Mouse (Mus musculus): ENCODE results near the gene Stox1. TPM values are rescaled to one million over a fixed set of nuclear protein-coding genes. Genes with fewer than 3 reads are reported as not detected.

Stox1 gene
- 0.25 TPM in 1 of 4 replicates, not detected in the others for total RNA-seq (2023)

DNA sequence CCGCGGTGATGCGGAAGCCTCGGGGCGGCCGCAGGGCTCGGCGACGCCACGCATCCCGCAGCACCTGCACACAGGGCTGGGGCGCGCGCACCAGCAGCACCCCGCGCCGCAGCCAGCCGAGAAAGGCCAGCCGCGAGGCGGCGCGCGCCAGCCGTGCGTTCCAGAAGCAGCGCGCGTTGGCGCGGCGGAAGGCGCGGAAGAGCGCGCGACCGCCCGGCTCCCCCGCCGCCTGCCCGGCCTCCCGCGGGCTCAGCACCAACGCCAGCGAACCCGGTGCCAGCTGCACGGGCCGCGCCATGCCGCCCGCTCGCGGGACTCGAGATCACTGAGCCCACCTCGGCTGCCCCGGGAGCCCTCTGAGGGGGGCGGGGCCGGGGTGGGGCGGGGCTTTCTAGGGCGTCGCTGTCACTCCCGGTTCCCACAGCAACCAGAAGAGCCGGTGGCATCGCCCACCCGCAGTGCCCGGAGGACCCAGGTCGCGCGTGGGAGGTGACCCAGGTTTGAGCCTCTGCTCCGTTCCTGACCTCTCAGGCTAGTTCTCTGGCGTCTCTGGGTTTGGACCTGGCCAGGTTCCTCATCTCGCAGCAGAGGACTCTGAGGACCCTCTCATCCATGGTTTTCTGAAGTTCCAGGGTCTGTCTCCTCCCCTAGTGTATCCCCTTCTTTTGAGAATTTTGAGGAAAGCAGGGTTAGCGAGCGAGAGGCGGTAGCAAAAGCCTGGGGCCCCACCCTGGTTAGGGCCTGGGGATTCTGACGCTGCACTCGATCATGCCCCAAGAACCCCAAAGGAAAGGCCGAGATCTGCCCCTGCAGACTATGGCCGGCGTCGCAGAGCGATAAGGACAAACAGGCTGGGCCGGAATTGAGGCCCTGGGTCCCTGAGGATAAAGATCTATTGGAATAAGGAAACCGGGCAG is at the start of gene Stox1:
Stox1 (minus strand) TSS at position 358 of the 917 bp plus-strand sequence.

GRCm38 (mm10) chr10:62650881-62651810 is 74.8 kb downstream of the Stox1 start, which contains the start of gene Ddx50:
Gene Ddx50, minus strand, starts transcription at chr10:62651218.

Other genes with a start within 250 kb of the Stox1 start
- 34.2 to 36.3 TPM (median 35.3 TPM) in 4 replicates for gene Vps26a, start 239.3 kb downstream of the Stox1 start, total RNA-seq (2023)
- gene Srgn, start 198.7 kb downstream of the Stox1 start, total RNA-seq (2023) = 691 to 743 TPM (median 721 TPM) in 4 replicates
- gene Kif1bp, start 147.7 kb downstream of the Stox1 start, total RNA-seq (2023) = 23.1 to 31.8 TPM (median 26.9 TPM) in 4 replicates
- 153 to 161 TPM (median 158 TPM) in 4 replicates for gene Ddx21, start 123.8 kb downstream of the Stox1 start, total RNA-seq (2023)
- gene Ddx50, start 74.9 kb downstream of the Stox1 start, total RNA-seq (2023) = 150 to 167 TPM (median 153 TPM) in 4 replicates
- 134 to 161 TPM (median 151 TPM) in 4 replicates for gene Ccar1, start 66.2 kb upstream of the Stox1 start, total RNA-seq (2023)
- gene Tet1, start 182.9 kb upstream of the Stox1 start, total RNA-seq (2023) = 6.4 to 11.6 TPM (median 9.2 TPM) in 4 replicates
- 13.3 to 19.7 TPM (median 19.5 TPM) in 4 replicates for gene Slc25a16, start 194.5 kb upstream of the Stox1 start, total RNA-seq (2023)
- 1.4 to 3.3 TPM (median 2.9 TPM) in 4 replicates for gene Dna2, start 220.9 kb upstream of the Stox1 start, total RNA-seq (2023)